11 mouse cellular contexts compared by ENCODE assay signal in the genomic region with DNA sequence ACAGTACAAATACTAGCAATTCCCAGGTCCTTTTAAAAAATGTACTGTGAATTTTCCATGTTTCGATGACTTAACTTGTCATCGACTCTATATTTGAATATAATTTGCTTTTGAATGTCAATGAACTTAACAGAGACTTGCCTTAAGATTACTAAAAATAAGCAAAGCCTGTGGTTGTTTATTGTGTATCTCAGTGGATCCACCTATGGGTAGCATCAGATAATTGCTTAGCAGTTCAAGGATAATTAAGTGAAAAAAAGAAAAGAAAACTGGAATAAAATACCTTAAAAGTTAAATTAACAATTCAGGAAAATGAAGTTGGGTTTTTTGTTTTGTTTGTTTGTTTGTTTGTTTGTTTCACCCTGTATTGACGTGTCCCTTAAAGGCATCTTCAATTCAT. TPM values are rescaled to one million over a fixed set of nuclear protein-coding genes. Genes with fewer than 3 reads are reported as not detected.
A peak's percentile ranks its signal among the peaks of the same experiment; 100 is the strongest.
DNase-seq lines count a peak whose midpoint lies in the region; ATAC-seq and TF ChIP-seq lines count a peak whose summit lies in the region.
"Had no signal": no experiment of that assay in that cellular context is flagged by ENCODE, and none has a peak within 500 bp of the region (broad histone marks: within the 10 kb centered on the region; RNA-seq: fewer than 3 reads in every experiment).

No protein-coding gene starts in this region.

- no peak overlapping the region for H3K27ac ChIP-seq in cerebellum, adult 2 months (ENCODE audit: insufficient read depth, low read length)
- H3K27ac ChIP-seq in intestine, postnatal 0 days (ENCODE audit: low read depth, low read length): no peak overlapping the region
- no peak overlapping the region for H3K27ac ChIP-seq in intestine, embryonic 15.5 days
- no peak overlapping the region for H3K27ac ChIP-seq in cortical plate, adult 2 months (ENCODE audit: insufficient read depth, low read length)
- H3K27ac ChIP-seq: limb, embryonic 12.5 days had no signal

- H3K4me2 ChIP-seq in intestine, postnatal 0 days (replicated peaks; ENCODE audit: low read depth): peak overlapping the region; percentile 91
- no peak overlapping the region for H3K4me2 ChIP-seq in intestine, embryonic 15.5 days (replicated peaks)

- H3K4me3 ChIP-seq in cerebellum, adult 2 months (replicated peaks; ENCODE audit: insufficient read depth, low read depth, low read length): peak overlapping the region; percentile 87
- no peak overlapping the region for H3K4me3 ChIP-seq in intestine, postnatal 0 days (ENCODE audit: low read depth, low read length)
- no peak overlapping the region for H3K4me3 ChIP-seq in intestine, embryonic 15.5 days (replicated peaks)
- H3K4me3 ChIP-seq in cortical plate, adult 2 months (ENCODE audit: insufficient read depth, low read length): peak overlapping the region; percentile 96; the same call in 1 of the 2 replicates

- peak in 1 of 2 experiments; percentile 48 for DNase-seq in cerebellum, adult 2 months
- DNase-seq in cerebellum, adult 11 months: no peak
- peak; percentile 42 for DNase-seq in naive thymus-derived CD4-positive, alpha-beta T cell, adult 2 months (ENCODE audit: low read depth)
- DNase-seq in thymus, postnatal 14 days: no peak
- DNase-seq in right cerebral cortex, adult 18-20 months: no peak
- DNase-seq: adrenal gland, adult 2 months; right cerebral cortex, postnatal 4 days had no signal

- TF ChIP-seq CTCF in cerebellum, adult 2 months (IDR thresholded peaks at IDR 0.05; ENCODE audit: borderline replicate concordance, insufficient read depth, low read depth, low read length): no peak
- peak; percentile 56 for TF ChIP-seq CTCF in intestine, postnatal 0 days (IDR thresholded peaks at IDR 0.05; ENCODE audit: low read depth)
- no peak for TF ChIP-seq CTCF in cortical plate, adult 2 months (IDR thresholded peaks at IDR 0.05; ENCODE audit: extremely low read depth, insufficient read depth, low read length)

- H3K4me1 ChIP-seq in cerebellum, adult 2 months (ENCODE audit: control insufficient read depth, insufficient read depth, low read length): peaks cover 9% of the 10 kb centered on the region
- H3K4me1 ChIP-seq in intestine, postnatal 0 days (replicated peaks; ENCODE audit: control insufficient read depth, insufficient read depth, low read length): no peaks in the 10 kb centered on the region
- no peaks in the 10 kb centered on the region for H3K4me1 ChIP-seq in intestine, embryonic 15.5 days (replicated peaks)
- peaks cover 7% of the 10 kb centered on the region for H3K4me1 ChIP-seq in cortical plate, adult 2 months (ENCODE audit: control insufficient read depth, insufficient read depth, low read length)

- peaks cover 4% of the 10 kb centered on the region; the same call in 1 of the 2 replicates for H3K36me3 ChIP-seq in intestine, postnatal 0 days (ENCODE audit: control insufficient read depth, insufficient read depth)
- no peaks in the 10 kb centered on the region for H3K36me3 ChIP-seq in intestine, embryonic 15.5 days
- H3K36me3 ChIP-seq: limb, embryonic 12.5 days had no signal

- H3K9ac ChIP-seq in intestine, postnatal 0 days (ENCODE audit: low read depth, low read length): no peak overlapping the region
- H3K9ac ChIP-seq in intestine, embryonic 15.5 days: no peak overlapping the region
- H3K9ac ChIP-seq: limb, embryonic 12.5 days had no signal

- H3K27me3 ChIP-seq in cerebellum, adult 2 months (ENCODE audit: control insufficient read depth, insufficient read depth, low read length): no peaks in the 10 kb centered on the region
- no peaks in the 10 kb centered on the region for H3K27me3 ChIP-seq in intestine, postnatal 0 days (replicated peaks; ENCODE audit: control insufficient read depth, insufficient read depth, low read length)
- H3K27me3 ChIP-seq in intestine, embryonic 15.5 days (replicated peaks): no peaks in the 10 kb centered on the region

- ATAC-seq in intestine, postnatal 0 days: no peak
- ATAC-seq in intestine, embryonic 15.5 days: no peak

- TF ChIP-seq POLR2A in cerebellum, adult 2 months (IDR thresholded peaks at IDR 0.05; ENCODE audit: borderline replicate concordance, insufficient read depth, low read length): no peak
- TF ChIP-seq POLR2A in cortical plate, adult 2 months (IDR thresholded peaks at IDR 0.05; ENCODE audit: extremely low read depth, insufficient read depth, low read length): no peak

- no peaks in the 10 kb centered on the region for H3K9me3 ChIP-seq in intestine, postnatal 0 days (ENCODE audit: control insufficient read depth)
- no peaks in the 10 kb centered on the region for H3K9me3 ChIP-seq in intestine, embryonic 15.5 days
- H3K9me3 ChIP-seq: limb, embryonic 12.5 days had no signal

- 27% methylated on average over 3 of the region's 3 CpGs for WGBS in cerebellum, adult 2 months
- 74% methylated on average over 3 of the region's 3 CpGs for WGBS in intestine, postnatal 0 days
- 75% methylated on average over 3 of the region's 3 CpGs for WGBS in intestine, embryonic 15.5 days

RNA-seq across cellular contexts. Expression of a gene that starts 3.5 kb away (rescaled TPM):
- polyA plus RNA-seq in cerebellum, adult 2 months (2012; rRNA removed): 31.1 and 31.8 TPM in 2 replicates
- polyA plus RNA-seq in intestine, postnatal 0 days (2015; fragmentation: Nextera tagmentation; extraction: Ambion mirVana): 3.1 and 3.6 TPM in 2 replicates
- polyA plus RNA-seq in intestine, embryonic 15.5 days (2015; fragmentation: Nextera tagmentation; extraction: Ambion mirVana): 2.3 and 2.4 TPM in 2 replicates
- polyA plus RNA-seq in cortical plate, adult 2 months (2012; rRNA removed): 33.7 TPM in 2 replicates

Comparison
In these comparisons a context has a peak if more than half of its experiments do, and no peak if none do; other contexts are left out.
1. H3K4me3 ChIP-seq: peak in cerebellum, adult 2 months (single experiment) and cortical plate, adult 2 months (single experiment); none in intestine, postnatal 0 days (single experiment) and intestine, embryonic 15.5 days (single experiment).